Mouse (Mus musculus) embryonic facial prominence, embryonic 12.5 days (tissue): ENCODE results near the gene Nucb1. TPM values are rescaled to one million over a fixed set of nuclear protein-coding genes. Genes with fewer than 3 reads are reported as not detected.

Source experiments
- ATAC-seq: fragments of 200-750 bp; cut with Nextera tagmentation; 2 replicates; pipeline ENCODE4 v1.8.0; 2017; ENCODE audit not compliant: insufficient number of reproducible peaks, insufficient read depth, low FRiP score, low TSS enrichment
- H3K27ac ChIP-seq: fragments of 300-500 bp; sonication (generic); 2 replicates; pipeline ENCODE4 v1.5.1; 2016; ENCODE audit warnings: mild to moderate bottlenecking
- H3K27me3 ChIP-seq: fragments of 300-500 bp; sonication (generic); 2 replicates; pipeline ENCODE4 v1.6.1; 2016; ENCODE audit warnings: mild to moderate bottlenecking, moderate library complexity
- H3K36me3 ChIP-seq: fragments of 300-500 bp; sonication (generic); 2 replicates; pipeline ENCODE4 v1.6.1; 2016; ENCODE audit warnings: mild to moderate bottlenecking
- H3K4me1 ChIP-seq: fragments of 300-500 bp; sonication (generic); 2 replicates; pipeline ENCODE4 v1.6.1; 2016
- H3K4me2 ChIP-seq: fragments of 300-500 bp; sonication (generic); replicated peaks from 2 replicates; pipeline ENCODE4 v1.6.1; 2016; ENCODE audit warnings: mild to moderate bottlenecking, moderate library complexity
- H3K4me3 ChIP-seq: fragments of 300-500 bp; sonication (generic); 2 replicates; pipeline ENCODE4 v1.5.1; 2016; ENCODE audit warnings: mild to moderate bottlenecking
- H3K9ac ChIP-seq: fragments of 300-500 bp; sonication (generic); 2 replicates; pipeline ENCODE4 v1.6.1; 2016; ENCODE audit warnings: mild to moderate bottlenecking, moderate library complexity
- H3K9me3 ChIP-seq: fragments of 300-500 bp; sonication (generic); 2 replicates; pipeline ENCODE4 v1.6.1; 2016; ENCODE audit warnings: mild to moderate bottlenecking, moderate library complexity
- WGBS: fragments of 180-500 bp; shearing (Covaris S2); methylation state at CpG from one replicate; pipeline ENCODE4 v1.1.7; 2016; 5-methylcytosine and 5-hydroxymethylcytosine counted together
- polyA plus RNA-seq: library from polyadenylated mRNA; unstranded; fragments of >200 nt; fragmentation: Nextera tagmentation; extraction: Ambion mirVana; gene quantifications from 2 replicates; pipeline ENCODE4 v1.2.1, GENCODE M21; 2016

Gene Nucb1
- polyA plus RNA-seq, 1 experiment from 2014 or later, result 172 TPM

GRCm38 (mm10) chr7:45509181-45509882 lies 874 bp downstream of the Nucb1 start:
- WGBS, result 35% methylated on average over 19 of the region's 19 CpGs
- Histone ChIP-seq H3K27me3 (no peaks in the 10 kb centered on the region), H3K9me3 (no peaks in the 10 kb centered on the region), H3K9ac (peak overlapping the region; percentile 82), H3K4me2 (peak overlapping the region; percentile 97), H3K36me3 (peaks cover 22% of the 10 kb centered on the region), H3K4me3 (peak overlapping the region; percentile 69), H3K27ac (peak overlapping the region; percentile 92; the same call in 1 of the 2 replicates), H3K4me1 (peaks cover 13% of the 10 kb centered on the region)
- peak; percentile 48; the same call in 1 of the 2 replicates for ATAC-seq

- no peaks in the 10 kb centered on the region for H3K9me3 ChIP-seq
- H3K36me3 ChIP-seq, result peaks cover 23% of the 10 kb centered on the region
- ATAC-seq, result no peak
- H3K27ac ChIP-seq, result no peak overlapping the region
- peaks cover 13% of the 10 kb centered on the region for H3K4me1 ChIP-seq
- H3K27me3 ChIP-seq, result no peaks in the 10 kb centered on the region
- peak overlapping the region; percentile 97; the same call in 1 of the 2 replicates for H3K4me2 ChIP-seq
- no peak overlapping the region for H3K4me3 ChIP-seq
- 88% methylated on average over 6 of the region's 6 CpGs for WGBS
- H3K9ac ChIP-seq, result peak overlapping the region; percentile 82; the same call in 1 of the 2 replicates
Observed at GRCm38 (mm10) chr7:45508561-45508960, 1.6 kb downstream of the Nucb1 start.

- Histone ChIP-seq H3K36me3 (peaks cover 32% of the 10 kb centered on the region), H3K4me3 (no peak overlapping the region), H3K9ac (no peak overlapping the region), H3K4me2 (no peak overlapping the region), H3K4me1 (peaks cover 13% of the 10 kb centered on the region), H3K9me3 (no peaks in the 10 kb centered on the region), H3K27ac (no peak overlapping the region), H3K27me3 (no peaks in the 10 kb centered on the region)
- ATAC-seq, result no peak
- 89% methylated on average over 6 of the region's 6 CpGs for WGBS
Observed at GRCm38 (mm10) chr7:45507583-45507982, 2.6 kb downstream of the Nucb1 start.

- Histone ChIP-seq H3K9me3 (no peaks in the 10 kb centered on the region), H3K4me1 (no peaks in the 10 kb centered on the region), H3K27me3 (no peaks in the 10 kb centered on the region), H3K4me3 (no peak overlapping the region), H3K9ac (no peak overlapping the region), H3K27ac (no peak overlapping the region), H3K36me3 (peaks cover 90% of the 10 kb centered on the region), H3K4me2 (no peak overlapping the region)
- 98% methylated on average over 6 of the region's 6 CpGs for WGBS
- ATAC-seq, result no peak
Observed at GRCm38 (mm10) chr7:45498427-45498826, 11.8 kb downstream of the Nucb1 start.

- H3K27me3 ChIP-seq, result no peaks in the 10 kb centered on the region
- peaks cover 10% of the 10 kb centered on the region for H3K4me1 ChIP-seq
- no peak overlapping the region for H3K27ac ChIP-seq
- H3K36me3 ChIP-seq, result peaks cover 77% of the 10 kb centered on the region
- H3K4me2 ChIP-seq, result no peak overlapping the region
- H3K9me3 ChIP-seq, result no peaks in the 10 kb centered on the region
- H3K4me3 ChIP-seq, result no peak overlapping the region
- ATAC-seq, result no peak
- WGBS, result 79% methylated on average over 9 of the region's 9 CpGs
- H3K9ac ChIP-seq, result no peak overlapping the region
Observed at GRCm38 (mm10) chr7:45494548-45494947, 15.7 kb downstream of the Nucb1 start.

- Histone ChIP-seq H3K4me3 (no peak overlapping the region), H3K9ac (no peak overlapping the region), H3K27me3 (no peaks in the 10 kb centered on the region), H3K36me3 (peaks cover 61% of the 10 kb centered on the region), H3K9me3 (no peaks in the 10 kb centered on the region), H3K4me2 (no peak overlapping the region), H3K4me1 (peaks cover 10% of the 10 kb centered on the region), H3K27ac (no peak overlapping the region)
- 96% methylated on average over 5 of the region's 5 CpGs for WGBS
- ATAC-seq, result no peak
Observed at GRCm38 (mm10) chr7:45492951-45493350, 17.3 kb downstream of the Nucb1 start.

GRCm38 (mm10) chr7:45492225-45492844 lies 17.9 kb downstream of the Nucb1 start:
- no peak for ATAC-seq
- Histone ChIP-seq H3K27ac (no peak overlapping the region), H3K4me3 (no peak overlapping the region), H3K9ac (no peak overlapping the region), H3K9me3 (no peaks in the 10 kb centered on the region), H3K4me2 (no peak overlapping the region), H3K4me1 (peaks cover 10% of the 10 kb centered on the region), H3K36me3 (peaks cover 55% of the 10 kb centered on the region), H3K27me3 (no peaks in the 10 kb centered on the region)
- 95% methylated on average over 8 of the region's 8 CpGs for WGBS

GRCm38 (mm10) chr7:45491264-45491663 lies 18.9 kb downstream of the Nucb1 start:
- WGBS, result 22% methylated on average over 3 of the region's 3 CpGs
- Histone ChIP-seq H3K27me3 (no peaks in the 10 kb centered on the region), H3K36me3 (peaks cover 44% of the 10 kb centered on the region), H3K4me2 (peak overlapping the region; percentile 15; the same call in 1 of the 2 replicates), H3K9ac (no peak overlapping the region), H3K27ac (no peak overlapping the region), H3K4me1 (peaks cover 10% of the 10 kb centered on the region), H3K9me3 (no peaks in the 10 kb centered on the region), H3K4me3 (0 out of 2 replicates have a peak overlapping the region, but pooled peaks have one; percentile 7)
- ATAC-seq, result no peak

- no peak overlapping the region for H3K27ac ChIP-seq
- no peaks in the 10 kb centered on the region for H3K9me3 ChIP-seq
- no peaks in the 10 kb centered on the region for H3K27me3 ChIP-seq
- 0 out of 2 replicates have a peak overlapping the region, but pooled peaks have one; percentile 7 for H3K4me3 ChIP-seq
- H3K9ac ChIP-seq, result no peak overlapping the region
- ATAC-seq, result no peak
- 47% methylated on average over 9 of the region's 9 CpGs for WGBS
- peak overlapping the region; percentile 15; the same call in 1 of the 2 replicates for H3K4me2 ChIP-seq
- H3K36me3 ChIP-seq, result peaks cover 39% of the 10 kb centered on the region
- H3K4me1 ChIP-seq, result peaks cover 10% of the 10 kb centered on the region
Observed at GRCm38 (mm10) chr7:45490822-45491221, 19.4 kb downstream of the Nucb1 start.

GRCm38 (mm10) chr7:45489578-45489977 lies 20.6 kb downstream of the Nucb1 start:
- WGBS, result 84% methylated on average over 7 of the region's 7 CpGs
- no peak overlapping the region for H3K4me2 ChIP-seq
- peaks cover 27% of the 10 kb centered on the region for H3K36me3 ChIP-seq
- H3K4me1 ChIP-seq, result peaks cover 10% of the 10 kb centered on the region
- H3K27ac ChIP-seq, result no peak overlapping the region
- H3K27me3 ChIP-seq, result no peaks in the 10 kb centered on the region
- H3K9ac ChIP-seq, result no peak overlapping the region
- H3K9me3 ChIP-seq, result no peaks in the 10 kb centered on the region
- no peak for ATAC-seq
- H3K4me3 ChIP-seq, result no peak overlapping the region

GRCm38 (mm10) chr7:45488293-45489204 lies 21.7 kb downstream of the Nucb1 start, which contains the start of gene Dhdh:
TSS of gene Dhdh (minus strand) at chr7:45488805.
- Histone ChIP-seq H3K4me1 (peaks cover 10% of the 10 kb centered on the region), H3K27me3 (no peaks in the 10 kb centered on the region), H3K4me3 (peak within 1 kb of the TSS; percentile 42), H3K4me2 (peak within 1 kb of the TSS; percentile 61), H3K27ac (peak within 1 kb of the TSS; percentile 83), H3K9ac (peak within 1 kb of the TSS; percentile 53), H3K36me3 (peaks cover 17% of the 10 kb centered on the region), H3K9me3 (no peaks in the 10 kb centered on the region)
- ATAC-seq, result 0 out of 2 replicates have a peak, but pooled peaks have one; percentile 23
- 10% methylated on average over 38 of the region's 38 CpGs for WGBS
